Mouse (Mus musculus): ENCODE results near the gene Gpc6.

DNA sequence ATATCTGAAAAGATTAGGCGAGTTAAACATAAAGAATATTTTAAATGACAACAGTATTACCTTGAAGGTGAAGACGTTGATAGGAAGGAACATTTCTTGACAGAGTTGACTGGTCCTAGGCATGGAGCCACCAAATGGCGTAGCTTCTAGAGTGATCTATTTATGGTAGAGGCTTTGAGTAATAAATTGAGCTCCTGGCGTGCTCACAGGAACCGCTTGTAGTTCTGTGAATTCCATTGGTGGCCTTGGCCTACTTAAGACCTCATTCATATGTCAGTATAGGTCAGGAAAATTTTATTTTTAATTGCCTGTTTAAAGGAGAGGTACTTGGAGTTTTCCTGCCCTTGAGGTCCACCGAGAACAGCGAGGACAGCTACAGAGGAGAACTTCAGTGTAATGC lies 18.6 kb downstream of the Gpc6 start:
- TF ChIP-seq CTCF (IDR thresholded peaks at IDR 0.05; ENCODE audit: extremely low read depth, insufficient read depth, low read length) (no peak), POLR2A (IDR thresholded peaks at IDR 0.05; ENCODE audit: extremely low read depth, insufficient read depth, low read length) (no peak)

Measured in cortical plate, adult 2 months (tissue).